ENCODE assay signal across 8 mouse cellular contexts in genomic region chrX:60178025-60178743, GRCm38 (mm10). TPM values are rescaled to one million over a fixed set of nuclear protein-coding genes. Genes with fewer than 3 reads are reported as not detected.
DNase-seq lines count a peak whose midpoint lies in the region; ATAC-seq lines count a peak whose summit lies in the region.

No protein-coding gene starts in this region.

- peak; percentile 1 for DNase-seq in cerebellum, adult 8-10 months
- no peak for DNase-seq in cerebellum, adult 9-11 months
- DNase-seq in neural tube, embryonic 11.5 days (ENCODE audit: low spot score): peak; percentile 14
- DNase-seq in neural tube, embryonic 10.5 days (ENCODE audit: extremely low spot score, low spot score): no peak
- peak; percentile 18 for DNase-seq in limb, embryonic 11.5 days (ENCODE audit: low spot score)
- peak; percentile 42 for DNase-seq in retina, postnatal 1 day
- DNase-seq in left cerebral cortex, postnatal 36 days (ENCODE audit: low spot score in 2 of 2): no peak
- no peak for DNase-seq in thymus, postnatal 4 days

- WGBS in neural tube, embryonic 11.5 days: 10% methylated on average over 18 of the region's 19 CpGs
- WGBS in limb, embryonic 11.5 days: 12% methylated on average over 18 of the region's 19 CpGs

- H3K4me2 ChIP-seq in neural tube, embryonic 11.5 days (ENCODE audit: low read depth): peak overlapping the region; percentile 75
- H3K4me2 ChIP-seq in limb, embryonic 11.5 days (ENCODE audit: low read depth, severe bottlenecking): peak overlapping the region; percentile 75

- peaks cover 5% of the 10 kb centered on the region; the same call in 1 of the 2 replicates for H3K27me3 ChIP-seq in neural tube, embryonic 11.5 days (ENCODE audit: control insufficient read depth, insufficient read depth, low read length)
- H3K27me3 ChIP-seq in limb, embryonic 11.5 days (ENCODE audit: control insufficient read depth, insufficient read depth, low read length): 0 out of 2 replicates have a peak, but pooled peaks cover 2% of the 10 kb centered on the region

- no peaks in the 10 kb centered on the region for H3K4me1 ChIP-seq in neural tube, embryonic 11.5 days (ENCODE audit: control insufficient read depth, insufficient read depth, low read length)
- no peaks in the 10 kb centered on the region for H3K4me1 ChIP-seq in limb, embryonic 11.5 days (ENCODE audit: control insufficient read depth, insufficient read depth, low read length)

- intact Hi-C loops in left cerebral cortex, postnatal 36 days (cut with DNase I): no loop called here

- H3K9ac ChIP-seq in neural tube, embryonic 11.5 days (ENCODE audit: low read length): peak overlapping the region; percentile 39
- H3K9ac ChIP-seq in limb, embryonic 11.5 days (ENCODE audit: low read length): peak overlapping the region; percentile 12; the same call in 1 of the 2 replicates

- H3K4me3 ChIP-seq in neural tube, embryonic 11.5 days (ENCODE audit: low read depth, low read length): peak overlapping the region; percentile 33
- H3K4me3 ChIP-seq in limb, embryonic 11.5 days (ENCODE audit: low read depth, low read length): peak overlapping the region; percentile 32

- H3K9me3 ChIP-seq in neural tube, embryonic 11.5 days (ENCODE audit: control insufficient read depth, low read length): no peaks in the 10 kb centered on the region
- no peaks in the 10 kb centered on the region for H3K9me3 ChIP-seq in limb, embryonic 11.5 days (ENCODE audit: control insufficient read depth, low read length)

- H3K36me3 ChIP-seq in neural tube, embryonic 11.5 days (ENCODE audit: control insufficient read depth, insufficient read depth, low read length): no peaks in the 10 kb centered on the region
- H3K36me3 ChIP-seq in limb, embryonic 11.5 days (ENCODE audit: control insufficient read depth, insufficient read depth, low read length): no peaks in the 10 kb centered on the region

- no peak overlapping the region for H3K27ac ChIP-seq in neural tube, embryonic 11.5 days (ENCODE audit: low read depth, low read length)
- no peak overlapping the region for H3K27ac ChIP-seq in limb, embryonic 11.5 days (replicated peaks; ENCODE audit: low read depth, low read length)

- no peak; the same call in none of the 2 replicates for ATAC-seq in neural tube, embryonic 11.5 days (ENCODE audit: insufficient read depth, low FRiP score, low TSS enrichment)
- no peak for ATAC-seq in limb, embryonic 11.5 days (ENCODE audit: insufficient number of reproducible peaks, low FRiP score, low TSS enrichment, low read depth)

RNA-seq across cellular contexts. Expression of gene Mcf2, which starts 0.7 kb away (rescaled TPM):
- 0.13 and 0.69 TPM in 2 replicates for polyA plus RNA-seq in neural tube, embryonic 11.5 days (2014; fragmentation: Nextera tagmentation; extraction: Ambion mirVana)
- 0.26 and 0.56 TPM in 2 replicates for polyA plus RNA-seq in limb, embryonic 11.5 days (2014; fragmentation: Nextera tagmentation; extraction: Ambion mirVana)
- 1 to 10 TPM; 3.9 to 4.4 TPM for total RNA-seq in left cerebral cortex, postnatal 36 days (2021)

Comparison
In these comparisons a context has a peak if more than half of its experiments do, and no peak if none do; other contexts are left out.
1. DNase-seq: peak in cerebellum, adult 8-10 months (single experiment), neural tube, embryonic 11.5 days (single experiment), limb, embryonic 11.5 days (single experiment) and retina, postnatal 1 day (single experiment); none in cerebellum, adult 9-11 months (single experiment), neural tube, embryonic 10.5 days (single experiment), left cerebral cortex, postnatal 36 days (0 of 2) and thymus, postnatal 4 days (single experiment).